Mouse (Mus musculus) erythroblast, embryonic 14.5 days (primary cell): Measurements from ENCODE around the gene Hecw2.

Experiments
- GATA1 ChIP-seq: IDR thresholded peaks from 2 replicates; pipeline ENCODE4 v1.6.1; 2012; ENCODE audit warnings: low read length, inconsistent platforms, mixed read lengths
- TAL1 ChIP-seq: IDR thresholded peaks from 3 replicates; pipeline ENCODE4 v1.6.1; 2012; ENCODE audit warnings: low read length, inconsistent platforms, mixed read lengths

- TF ChIP-seq GATA1 (no peak), TAL1 (no peak)
Observed at GRCm38 (mm10) chr1:53882480-53882879, 312.5 kb downstream of the Hecw2 start.
